Mouse (Mus musculus) midbrain, postnatal 0 days (tissue): ENCODE data around the gene Mier1. TPM values are rescaled to one million over a fixed set of nuclear protein-coding genes. Genes with fewer than 3 reads are reported as not detected.

Source experiments
- ATAC-seq: fragments of 200-750 bp; cut with Nextera tagmentation; 2 replicates; pipeline ENCODE4 v1.8.0; 2017; ENCODE audit warnings: moderate number of reproducible peaks, mild to moderate bottlenecking, moderate TSS enrichment, moderate library complexity; ENCODE audit not compliant: low FRiP score
- DNase-seq: peaks from one replicate; pipeline ENCODE4 v3.0.0-alpha.2; 2015; ENCODE audit warnings: low spot score
- H3K27ac ChIP-seq: fragments of 300-500 bp; sonication (generic); 2 replicates; pipeline ENCODE4 v1.5.1; 2014; ENCODE audit warnings: low read depth, mild to moderate bottlenecking, low read length, mixed read lengths
- H3K27me3 ChIP-seq: fragments of 300-500 bp; sonication (generic); 2 replicates; pipeline ENCODE4 v1.6.1; 2014; ENCODE audit warnings: low read length, control low read depth, mixed read lengths; ENCODE audit not compliant: insufficient read depth
- H3K36me3 ChIP-seq: fragments of 300-500 bp; sonication (generic); 2 replicates; pipeline ENCODE4 v1.6.1; 2014; ENCODE audit warnings: low read length, control low read depth, mixed read lengths; ENCODE audit not compliant: insufficient read depth
- H3K4me1 ChIP-seq: fragments of 300-500 bp; sonication (generic); 2 replicates; pipeline ENCODE4 v1.6.1; 2014; ENCODE audit warnings: mild to moderate bottlenecking, control low read depth, antibody characterized with exemption, low read length, mixed read lengths; ENCODE audit not compliant: insufficient read depth
- H3K4me2 ChIP-seq: fragments of 300-500 bp; sonication (generic); 2 replicates; pipeline ENCODE4 v1.6.1; 2014; ENCODE audit warnings: low read depth, mild to moderate bottlenecking, low read length, mixed read lengths; ENCODE audit not compliant: poor library complexity, severe bottlenecking
- H3K4me3 ChIP-seq: fragments of 300-500 bp; sonication (generic); 2 replicates; pipeline ENCODE4 v1.5.1; 2014; ENCODE audit warnings: low read depth, mild to moderate bottlenecking, low read length, moderate library complexity
- H3K9ac ChIP-seq: fragments of 300-500 bp; sonication (generic); replicated peaks from 2 replicates; pipeline ENCODE4 v1.6.1; 2014; ENCODE audit warnings: mild to moderate bottlenecking, low read length, moderate library complexity, mixed read lengths; ENCODE audit not compliant: poor library complexity, severe bottlenecking
- H3K9me3 ChIP-seq: fragments of 300-500 bp; sonication (generic); 2 replicates; pipeline ENCODE4 v1.6.1; 2016; ENCODE audit warnings: low read length, control low read depth
- CTCF ChIP-seq: IDR thresholded peaks from 2 replicates; pipeline ENCODE4 v1.5.1; 2016; ENCODE audit warnings: antibody characterized with exemption, mild to moderate bottlenecking
- WGBS: fragments of 180-500 bp; shearing (Covaris S2); extraction: QIAGEN DNeasy Blood & Tissue Kit; methylation state at CpG from one replicate; pipeline ENCODE4 v1.1.7; 2014; 5-methylcytosine and 5-hydroxymethylcytosine counted together
- polyA plus RNA-seq: library from polyadenylated mRNA; unstranded; fragments of >200 nt; fragmentation: Nextera tagmentation; extraction: Ambion mirVana; gene quantifications from 2 replicates; pipeline ENCODE4 v1.2.1, GENCODE M21; 2015
- total RNA-seq: library from RNA; depleted of rRNA; stranded (reverse); fragments of >200 nt; gene quantifications from 2 replicates; pipeline ENCODE4 v1.2.3, GENCODE M21; 2014

Mier1 gene
- total and polyA plus RNA-seq, 2 experiments from 2014 or later = 30.6 to 32.8 TPM

GRCm38 (mm10) chr4:103180300-103180888 lies 66.2 kb downstream of the Mier1 start:
- H3K9me3 ChIP-seq = no peaks in the 10 kb centered on the region
- TF ChIP-seq CTCF = no peak
- no peaks in the 10 kb centered on the region for H3K4me1 ChIP-seq
- no peak overlapping the region for H3K4me2 ChIP-seq
- H3K27ac ChIP-seq = no peak overlapping the region
- DNase-seq (no peak), ATAC-seq (no peak)
- 79% methylated on average over 8 of the region's 8 CpGs for WGBS
- H3K36me3 ChIP-seq = peaks cover 13% of the 10 kb centered on the region; the same call in 1 of the 2 replicates
- H3K9ac ChIP-seq = no peak overlapping the region
- H3K4me3 ChIP-seq = no peak overlapping the region
- no peaks in the 10 kb centered on the region for H3K27me3 ChIP-seq

GRCm38 (mm10) chr4:103188786-103189640 lies 74.8 kb downstream of the Mier1 start:
- 90% methylated on average over 8 of the region's 8 CpGs for WGBS
- DNase-seq = no peak

GRCm38 (mm10) chr4:103192421-103192820 lies 78.2 kb downstream of the Mier1 start:
- WGBS = 89% methylated on average over 2 of the region's 2 CpGs
- no peak overlapping the region for H3K27ac ChIP-seq
- H3K4me1 ChIP-seq = no peaks in the 10 kb centered on the region
- no peak for DNase-seq
- no peak for ATAC-seq
- TF ChIP-seq CTCF = peak; percentile 34; the same call in 1 of the 2 replicates
- peaks cover 14% of the 10 kb centered on the region for H3K36me3 ChIP-seq
- H3K27me3 ChIP-seq = no peaks in the 10 kb centered on the region
- H3K9me3 ChIP-seq = no peaks in the 10 kb centered on the region
- no peak overlapping the region for H3K9ac ChIP-seq
- no peak overlapping the region for H3K4me3 ChIP-seq
- H3K4me2 ChIP-seq = no peak overlapping the region

More at GRCm38 (mm10) chr4:103188786-103189640, 74.8 kb downstream of the Mier1 start:
- TF ChIP-seq CTCF = no peak
- H3K4me3 ChIP-seq = no peak overlapping the region
- H3K27ac ChIP-seq = no peak overlapping the region
- no peak overlapping the region for H3K4me2 ChIP-seq
- no peak for ATAC-seq
- H3K36me3 ChIP-seq = peaks cover 12% of the 10 kb centered on the region
- no peaks in the 10 kb centered on the region for H3K9me3 ChIP-seq
- no peaks in the 10 kb centered on the region for H3K4me1 ChIP-seq
- no peak overlapping the region for H3K9ac ChIP-seq
- no peaks in the 10 kb centered on the region for H3K27me3 ChIP-seq

- H3K9me3 ChIP-seq = no peaks in the 10 kb centered on the region
- H3K27me3 ChIP-seq = no peaks in the 10 kb centered on the region
- no peak overlapping the region for H3K4me3 ChIP-seq
- H3K4me2 ChIP-seq = no peak overlapping the region
- H3K27ac ChIP-seq = no peak overlapping the region
- no peak overlapping the region for H3K9ac ChIP-seq
- DNase-seq = no peak
- H3K4me1 ChIP-seq = no peaks in the 10 kb centered on the region
- ATAC-seq = no peak
- no peak for TF ChIP-seq CTCF
- peaks cover 5% of the 10 kb centered on the region for H3K36me3 ChIP-seq
- WGBS = 96% methylated on average over 8 of the region's 8 CpGs
These were observed 83.2 kb downstream of the Mier1 start for GRCm38 (mm10) chr4:103197401-103197800.

GRCm38 (mm10) chr4:103199086-103199485 lies 84.9 kb downstream of the Mier1 start:
- no peak overlapping the region for H3K27ac ChIP-seq
- H3K4me2 ChIP-seq = no peak overlapping the region
- 0 out of 2 replicates have a peak, but pooled peaks cover 5% of the 10 kb centered on the region for H3K36me3 ChIP-seq
- 47% methylated on average over 4 of the region's 4 CpGs for WGBS
- no peak overlapping the region for H3K4me3 ChIP-seq
- no peaks in the 10 kb centered on the region for H3K9me3 ChIP-seq
- no peak for TF ChIP-seq CTCF
- no peak overlapping the region for H3K9ac ChIP-seq
- no peaks in the 10 kb centered on the region for H3K27me3 ChIP-seq
- ATAC-seq = no peak
- DNase-seq = no peak
- no peaks in the 10 kb centered on the region for H3K4me1 ChIP-seq

GRCm38 (mm10) chr4:103200046-103200445 lies 85.9 kb downstream of the Mier1 start:
- ATAC-seq (no peak), DNase-seq (no peak)
- H3K4me2 ChIP-seq = no peak overlapping the region
- no peak overlapping the region for H3K27ac ChIP-seq
- no peaks in the 10 kb centered on the region for H3K27me3 ChIP-seq
- H3K36me3 ChIP-seq = 0 out of 2 replicates have a peak, but pooled peaks cover 5% of the 10 kb centered on the region
- no peaks in the 10 kb centered on the region for H3K9me3 ChIP-seq
- TF ChIP-seq CTCF = no peak
- WGBS = 96% methylated on average over 1 of the region's 1 CpGs
- H3K9ac ChIP-seq = no peak overlapping the region
- H3K4me1 ChIP-seq = no peaks in the 10 kb centered on the region
- H3K4me3 ChIP-seq = no peak overlapping the region
